Mouse (Mus musculus): ENCODE data around the gene Ripk3.

DNA sequence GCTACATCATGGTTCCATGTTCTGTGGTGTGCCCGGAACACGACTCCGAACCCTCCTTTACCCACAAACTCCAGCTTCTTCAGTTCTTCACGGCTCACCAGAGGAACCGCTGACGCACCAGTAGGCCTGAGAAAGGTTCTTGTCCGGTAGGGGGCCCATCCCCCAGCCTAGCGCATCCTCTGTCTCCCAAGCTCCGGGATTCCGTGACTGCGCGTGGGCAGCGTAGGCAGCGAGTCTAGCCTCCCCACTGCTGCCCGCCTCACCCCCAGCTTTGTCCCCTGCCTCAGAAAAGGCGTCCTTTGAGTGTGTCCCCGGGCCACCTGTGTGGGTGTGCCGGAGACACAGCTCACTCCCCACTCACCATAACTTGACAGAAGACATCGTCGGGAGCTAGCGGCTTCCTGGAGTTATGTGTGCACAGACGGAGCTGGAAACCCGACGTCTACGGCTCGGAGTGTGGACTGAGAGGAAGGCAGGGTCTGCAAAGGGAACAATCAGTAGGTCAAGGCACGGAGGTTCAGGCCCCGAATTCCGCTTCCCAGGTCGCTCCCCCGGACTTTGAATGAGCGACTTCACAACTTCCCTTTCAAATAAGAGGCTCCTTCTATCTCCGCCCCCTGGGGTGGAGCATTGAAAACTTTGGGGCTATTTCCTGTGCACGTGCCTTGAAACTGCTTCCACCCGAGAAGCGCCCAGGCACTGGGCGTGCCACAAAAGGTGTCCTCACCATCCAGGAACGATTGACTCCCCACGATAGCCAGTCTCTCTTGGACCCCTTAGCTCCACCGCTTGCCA, at the start of gene Ripk3:
- TF ChIP-seq CTCF (IDR thresholded peaks at IDR 0.05; ENCODE audit: borderline replicate concordance, insufficient read depth, low read depth, low read length): no peak
- no peak for TF ChIP-seq POLR2A (IDR thresholded peaks at IDR 0.05; ENCODE audit: borderline replicate concordance, insufficient read depth, low read length)
